Comparison of ENCODE assay signal across 23 mouse cellular contexts in the genomic region with DNA sequence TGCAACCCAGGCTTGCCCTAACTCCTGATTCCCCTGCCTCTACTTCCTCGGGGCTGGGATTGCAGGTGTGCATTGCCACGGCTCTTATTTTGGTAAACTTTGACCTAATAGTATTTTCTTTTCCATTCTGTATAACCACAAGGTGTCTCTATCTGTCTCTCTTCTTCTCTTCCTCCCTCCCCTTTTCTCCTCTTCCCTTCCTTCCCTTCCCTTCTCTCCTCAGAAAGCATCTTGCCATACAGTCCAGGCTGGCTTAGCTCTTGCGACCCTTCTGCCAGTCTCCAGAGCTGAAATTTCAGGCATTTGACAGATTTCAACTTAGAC. TPM values are rescaled to one million over a fixed set of nuclear protein-coding genes. Genes with fewer than 3 reads are reported as not detected.
DNase-seq lines count a peak whose midpoint lies in the region; ATAC-seq and TF ChIP-seq lines count a peak whose summit lies in the region.
"Had no signal": no experiment of that assay in that cellular context is flagged by ENCODE, and none has a peak within 500 bp of the region (broad histone marks: within the 10 kb centered on the region; RNA-seq: fewer than 3 reads in every experiment).

No protein-coding gene starts in this region.

- no peaks in the 10 kb centered on the region for H3K36me3 ChIP-seq in thymus, adult 2 months (ENCODE audit: control insufficient read depth, insufficient read depth, low read length)
- H3K36me3 ChIP-seq in CH12.LX (replicated peaks in 1 of 2; ENCODE audit: control insufficient read depth in 1 of 2, insufficient read depth in 1 of 2, low read length in 1 of 2) = peaks cover 0 to 19% of the 10 kb centered on the region in 2 experiments
- H3K36me3 ChIP-seq in intestine, embryonic 15.5 days = no peaks in the 10 kb centered on the region
- peaks cover 51% of the 10 kb centered on the region for H3K36me3 ChIP-seq in heart, embryonic 10.5 days

- peak overlapping the region; percentile 35 for H3K4me3 ChIP-seq in thymus, adult 2 months (ENCODE audit: control insufficient read depth, insufficient read depth, low read length)
- H3K4me3 ChIP-seq in CH12.LX (replicated peaks in 1 of 3; ENCODE audit: low read depth in 2 of 3, low read length in 2 of 3, poor library complexity in 1 of 3) = peak overlapping the region; percentile 67 to 91 (median 80)
- H3K4me3 ChIP-seq in brown adipose tissue, adult 24 weeks (ENCODE audit: insufficient read depth, low read depth, low read length) = no peak overlapping the region
- no peak overlapping the region for H3K4me3 ChIP-seq in intestine, embryonic 15.5 days (replicated peaks)
- no peak overlapping the region for H3K4me3 ChIP-seq in heart, embryonic 10.5 days
- H3K4me3 ChIP-seq: forebrain, embryonic 10.5 days; forebrain, embryonic 13.5 days; gastrocnemius, adult 2 months; heart, adult 2 months; hindbrain, embryonic 10.5 days had no signal

- peak; percentile 19 for TF ChIP-seq RAD21 in CH12.LX (IDR thresholded peaks at IDR 0.05; ENCODE audit: low read depth, low read length)

- H3K9ac ChIP-seq in CH12.LX (ENCODE audit: insufficient read depth, low read depth) = peak overlapping the region; percentile 56
- H3K9ac ChIP-seq in intestine, embryonic 15.5 days = no peak overlapping the region
- H3K9ac ChIP-seq: forebrain, embryonic 13.5 days; hindbrain, embryonic 14.5 days had no signal

- DNase-seq in ovary, postnatal 36 days (ENCODE audit: low spot score) = peak; percentile 0
- DNase-seq in ovary, adult 18-20 months (ENCODE audit: low spot score) = no peak
- no peak for DNase-seq in thymus, adult 2 months
- no peak for DNase-seq in thymus, postnatal 36 days
- no peak for DNase-seq in CH12.LX (ENCODE audit: extremely low read depth)
- no peak for DNase-seq in heart, embryonic 10.5 days (ENCODE audit: low spot score)
- DNase-seq: adrenal gland, postnatal 10 days; adrenal gland, postnatal 36 days; cerebellum, adult 11-12 months; cerebellum, adult 9-10 months; gastrocnemius, adult 2 months; heart, postnatal 10 days had no signal

- 8% methylated on average over 3 of the region's 3 CpGs for WGBS in thymus, adult 2 months
- WGBS in intestine, embryonic 15.5 days = 71% methylated on average over 3 of the region's 3 CpGs
- WGBS in heart, embryonic 10.5 days = 79% methylated on average over 3 of the region's 3 CpGs

- TF ChIP-seq EP300 in CH12.LX (IDR thresholded peaks at IDR 0.05; ENCODE audit: low read length) = peak; percentile 65; the same call in 1 of the 2 replicates

- peaks cover 57% of the 10 kb centered on the region for H3K4me1 ChIP-seq in thymus, adult 2 months (replicated peaks; ENCODE audit: control insufficient read depth, insufficient read depth, low read length)
- H3K4me1 ChIP-seq in CH12.LX (ENCODE audit: control insufficient read depth in 1 of 2, insufficient read depth in 2 of 2) = peaks cover 18 to 47% of the 10 kb centered on the region in 2 experiments
- peaks cover 4% of the 10 kb centered on the region for H3K4me1 ChIP-seq in brown adipose tissue, adult 24 weeks (ENCODE audit: control insufficient read depth, insufficient read depth, insufficient read length, low read length)
- H3K4me1 ChIP-seq in intestine, embryonic 15.5 days (replicated peaks) = peaks cover 4% of the 10 kb centered on the region
- H3K4me1 ChIP-seq in heart, embryonic 10.5 days = peaks cover 16% of the 10 kb centered on the region

- TF ChIP-seq CTCF in thymus, adult 2 months (IDR thresholded peaks at IDR 0.05; ENCODE audit: borderline replicate concordance, control insufficient read depth, extremely low read depth, insufficient read depth, low read length, poor library complexity) = no peak
- peak in 1 of 2 experiments; percentile 50; a peak in 2 of 4 replicates for TF ChIP-seq CTCF in CH12.LX (conservative IDR thresholded peaks at IDR 0.05 in 1 of 2, IDR thresholded peaks at IDR 0.05 in 1 of 2; ENCODE audit: low read depth in 2 of 2, low read length in 2 of 2)

- dilution Hi-C loops in CH12.LX (cut with MboI; ENCODE audit: extremely low pct_ligation_motif_present, extremely low pct_unique_long_range_greater_than_20kb, low sequenced_read_pairs) = no loop called here

- no peaks in the 10 kb centered on the region for H3K9me3 ChIP-seq in CH12.LX (replicated peaks; ENCODE audit: low read length)
- no peaks in the 10 kb centered on the region for H3K9me3 ChIP-seq in intestine, embryonic 15.5 days
- no peaks in the 10 kb centered on the region for H3K9me3 ChIP-seq in heart, embryonic 10.5 days
- H3K9me3 ChIP-seq: forebrain, embryonic 10.5 days; forebrain, embryonic 13.5 days; G1E; hindbrain, embryonic 10.5 days had no signal

- peak overlapping the region; percentile 98 for H3K27ac ChIP-seq in thymus, adult 2 months (ENCODE audit: control insufficient read depth, insufficient read depth, low read length)
- H3K27ac ChIP-seq in CH12.LX (ENCODE audit: insufficient read depth, low read depth) = peak overlapping the region; percentile 93
- 0 out of 2 replicates have a peak overlapping the region, but pooled peaks have one; percentile 11 for H3K27ac ChIP-seq in brown adipose tissue, adult 24 weeks (replicated peaks; ENCODE audit: low read depth, low read length)
- no peak overlapping the region for H3K27ac ChIP-seq in intestine, embryonic 15.5 days
- no peak overlapping the region for H3K27ac ChIP-seq in heart, embryonic 10.5 days
- H3K27ac ChIP-seq: forebrain, embryonic 10.5 days; forebrain, embryonic 13.5 days; gastrocnemius, adult 2 months; heart, adult 2 months; hindbrain, embryonic 10.5 days; hindbrain, embryonic 14.5 days had no signal

- H3K4me2 ChIP-seq in CH12.LX (ENCODE audit: insufficient read depth, low read depth, poor library complexity, severe bottlenecking) = peak overlapping the region; percentile 88
- no peak overlapping the region for H3K4me2 ChIP-seq in intestine, embryonic 15.5 days (replicated peaks)
- H3K4me2 ChIP-seq: forebrain, embryonic 13.5 days; heart, embryonic 11.5 days; hindbrain, embryonic 14.5 days had no signal

- no peak for TF ChIP-seq POLR2A in thymus, adult 2 months (IDR thresholded peaks at IDR 0.05; ENCODE audit: control insufficient read depth, extremely low read depth, insufficient read depth, low read length, poor library complexity)
- TF ChIP-seq POLR2A in CH12.LX (IDR thresholded peaks at IDR 0.05; ENCODE audit: low read depth, low read length) = no peak; the same call in 1 of the 2 replicates

- no peak for ATAC-seq in intestine, embryonic 15.5 days
- ATAC-seq: forebrain, embryonic 13.5 days; forebrain, embryonic 16.5 days; Patski had no signal

- H3K79me2 ChIP-seq in CH12.LX (replicated peaks; ENCODE audit: control insufficient read depth, extremely low read depth, insufficient read depth, poor library complexity, severe bottlenecking) = peaks cover 53% of the 10 kb centered on the region

- H3K27me3 ChIP-seq in thymus, adult 2 months (ENCODE audit: control insufficient read depth, insufficient read depth, low read length) = no peaks in the 10 kb centered on the region
- H3K27me3 ChIP-seq in CH12.LX (replicated peaks) = no peaks in the 10 kb centered on the region
- H3K27me3 ChIP-seq in intestine, embryonic 15.5 days (replicated peaks) = no peaks in the 10 kb centered on the region
- H3K27me3 ChIP-seq in heart, embryonic 10.5 days (ENCODE audit: insufficient read depth, poor library complexity, severe bottlenecking) = no peaks in the 10 kb centered on the region
- H3K27me3 ChIP-seq: forebrain, embryonic 13.5 days; Patski had no signal

- in situ Hi-C loops in CH12.LX (cut with MboI; ENCODE audit: low pct_ligation_motif_present, low pct_unique_long_range_greater_than_20kb, low sequenced_read_pairs) = no loop called here

RNA-seq across cellular contexts. Expression of a gene that starts 8.9 kb away (rescaled TPM):
- polyA plus RNA-seq in thymus, adult 2 months (2012; rRNA removed) = 210 and 228 TPM in 2 replicates
- total RNA-seq in CH12.LX (2012; rRNA removed) (20.8 and 31.5 TPM in 2 replicates), CH12.LX (2014; rRNA removed) (20.1 and 21.1 TPM in 2 replicates)
- polyA plus RNA-seq in CH12.LX (2012; ENCODE audit: insufficient read length, low read depth) = 15.8 and 22.9 TPM in 2 replicates
- 6.6 and 16.6 TPM in 2 replicates for polyA plus RNA-seq in brown adipose tissue, adult 24 weeks (2012; ENCODE audit: insufficient read depth, insufficient read length, missing spikeins)
- 12.5 and 13.4 TPM in 2 replicates for polyA plus RNA-seq in intestine, embryonic 15.5 days (2015; fragmentation: Nextera tagmentation; extraction: Ambion mirVana)
- 8.2 and 8.9 TPM in 2 replicates for polyA plus RNA-seq in heart, embryonic 10.5 days (2016; fragmentation: Nextera tagmentation; extraction: Ambion mirVana)

RNA-seq across cellular contexts. Expression of a gene that starts 12.3 kb away (rescaled TPM):
- 2,502 and 2,648 TPM in 2 replicates for polyA plus RNA-seq in thymus, adult 2 months (2012; rRNA removed)
- total RNA-seq in CH12.LX (2012; rRNA removed) = 134 and 153 TPM in 2 replicates
- total RNA-seq in CH12.LX (2014; rRNA removed) = 156 and 170 TPM in 2 replicates
- 121 and 166 TPM in 2 replicates for polyA plus RNA-seq in CH12.LX (2012; ENCODE audit: insufficient read length, low read depth)
- polyA plus RNA-seq in brown adipose tissue, adult 24 weeks (2012; ENCODE audit: insufficient read depth, insufficient read length, missing spikeins) = 30.4 and 48.6 TPM in 2 replicates
- polyA plus RNA-seq in intestine, embryonic 15.5 days (2015; fragmentation: Nextera tagmentation; extraction: Ambion mirVana) = 112 and 121 TPM in 2 replicates
- 58.2 and 68.5 TPM in 2 replicates for polyA plus RNA-seq in heart, embryonic 10.5 days (2016; fragmentation: Nextera tagmentation; extraction: Ambion mirVana)

RNA-seq across cellular contexts. Expression of a gene that starts 23.3 kb away (rescaled TPM):
- 37.9 and 39.9 TPM in 2 replicates for polyA plus RNA-seq in thymus, adult 2 months (2012; rRNA removed)
- total RNA-seq in CH12.LX (2012; rRNA removed) (18.0 and 19.3 TPM in 2 replicates), CH12.LX (2014; rRNA removed) (16.2 and 17.6 TPM in 2 replicates)
- polyA plus RNA-seq in CH12.LX (2012; ENCODE audit: insufficient read length, low read depth) = 21.3 and 24.1 TPM in 2 replicates
- 3.6 and 4.8 TPM in 2 replicates for polyA plus RNA-seq in brown adipose tissue, adult 24 weeks (2012; ENCODE audit: insufficient read depth, insufficient read length, missing spikeins)
- polyA plus RNA-seq in intestine, embryonic 15.5 days (2015; fragmentation: Nextera tagmentation; extraction: Ambion mirVana) = 21.3 and 22.4 TPM in 2 replicates
- 20.6 and 26.8 TPM in 2 replicates for polyA plus RNA-seq in heart, embryonic 10.5 days (2016; fragmentation: Nextera tagmentation; extraction: Ambion mirVana)

RNA-seq across cellular contexts. Expression of a gene that starts 31.7 kb away (rescaled TPM):
- polyA plus RNA-seq in thymus, adult 2 months (2012; rRNA removed) = 11.7 and 11.9 TPM in 2 replicates
- total RNA-seq in CH12.LX (2012; rRNA removed) (18.2 TPM in 2 replicates), CH12.LX (2014; rRNA removed) (15.9 and 16.2 TPM in 2 replicates)
- 7.6 and 8.6 TPM in 2 replicates for polyA plus RNA-seq in CH12.LX (2012; ENCODE audit: insufficient read length, low read depth)
- polyA plus RNA-seq in brown adipose tissue, adult 24 weeks (2012; ENCODE audit: insufficient read depth, insufficient read length, missing spikeins) = 10.8 and 14.4 TPM in 2 replicates
- polyA plus RNA-seq in intestine, embryonic 15.5 days (2015; fragmentation: Nextera tagmentation; extraction: Ambion mirVana) = 16.1 and 17.2 TPM in 2 replicates
- 19.1 and 19.7 TPM in 2 replicates for polyA plus RNA-seq in heart, embryonic 10.5 days (2016; fragmentation: Nextera tagmentation; extraction: Ambion mirVana)

RNA-seq across cellular contexts. Expression of a gene that starts 31.8 kb away (rescaled TPM):
- polyA plus RNA-seq in thymus, adult 2 months (2012; rRNA removed) = 31.4 and 52.2 TPM in 2 replicates
- total RNA-seq in CH12.LX (2012; rRNA removed) = 255 and 369 TPM in 2 replicates
- total RNA-seq in CH12.LX (2014; rRNA removed) = 336 and 356 TPM in 2 replicates
- polyA plus RNA-seq in CH12.LX (2012; ENCODE audit: insufficient read length, low read depth) = 494 and 529 TPM in 2 replicates
- polyA plus RNA-seq in brown adipose tissue, adult 24 weeks (2012; ENCODE audit: insufficient read depth, insufficient read length, missing spikeins) = 232 and 572 TPM in 2 replicates
- 619 and 707 TPM in 2 replicates for polyA plus RNA-seq in intestine, embryonic 15.5 days (2015; fragmentation: Nextera tagmentation; extraction: Ambion mirVana)
- polyA plus RNA-seq in heart, embryonic 10.5 days (2016; fragmentation: Nextera tagmentation; extraction: Ambion mirVana) = 734 and 774 TPM in 2 replicates

Comparison
In these comparisons a context has a peak if more than half of its experiments do, and no peak if none do; other contexts are left out.
1. H3K27ac ChIP-seq: peak in thymus, adult 2 months (single experiment), CH12.LX (single experiment) and brown adipose tissue, adult 24 weeks (single experiment); none in intestine, embryonic 15.5 days (single experiment) and heart, embryonic 10.5 days (single experiment).
2. H3K4me3 ChIP-seq: peak in thymus, adult 2 months (single experiment) and CH12.LX (3 of 3); none in brown adipose tissue, adult 24 weeks (single experiment), intestine, embryonic 15.5 days (single experiment) and heart, embryonic 10.5 days (single experiment).
3. RNA of a gene that starts 12.3 kb away (polyA plus RNA-seq): 2,502 to 2,648 TPM in thymus, adult 2 months; 121 to 166 TPM in CH12.LX, 112 to 121 TPM in intestine, embryonic 15.5 days, 58.2 to 68.5 TPM in heart, embryonic 10.5 days and 30.4 to 48.6 TPM in brown adipose tissue, adult 24 weeks; every median in the first group is over 10 times any median in the second.